Mouse (Mus musculus) CH12.LX (cell line): ENCODE measurements around the gene Dmac2. TPM values are rescaled to one million over a fixed set of nuclear protein-coding genes. Genes with fewer than 3 reads are reported as not detected.

Experiments used
- DNase-seq: peaks from one replicate; pipeline ENCODE4 v3.0.0-alpha.2; 2013; ENCODE audit errors: extremely low read depth
- H3K27ac ChIP-seq: 2 replicates; pipeline ENCODE4 v1.5.1; 2012; ENCODE audit warnings: low read depth, mild to moderate bottlenecking, control low read depth, moderate library complexity; ENCODE audit not compliant: insufficient read depth
- H3K27me3 ChIP-seq: replicated peaks from 2 replicates; pipeline ENCODE3; 2012; ENCODE audit warnings: inconsistent platforms
- H3K36me3 ChIP-seq, 2 experiments: replicated peaks in 1 of 2; 2 replicates each; pipeline versions ENCODE3 to v1.6.1; 2012; ENCODE audit warnings: inconsistent platforms in 1 of 2, low read length in 1 of 2, mild to moderate bottlenecking in 1 of 2, mixed read lengths in 1 of 2, moderate library complexity in 1 of 2; ENCODE audit not compliant: control insufficient read depth in 1 of 2, insufficient read depth in 1 of 2
- H3K4me1 ChIP-seq, 2 experiments: 2 replicates each; pipeline ENCODE4 v1.6.1; 2012; ENCODE audit warnings: inconsistent platforms in 1 of 2, moderate library complexity in 1 of 2; ENCODE audit not compliant: insufficient read depth in 2 of 2, control insufficient read depth in 1 of 2
- H3K4me2 ChIP-seq: 2 replicates; pipeline ENCODE4 v1.6.1; 2012; ENCODE audit warnings: low read depth, mild to moderate bottlenecking, control low read depth; ENCODE audit not compliant: poor library complexity, insufficient read depth, severe bottlenecking
- H3K4me3 ChIP-seq, 3 experiments: fragments of 150-350 bp in 1 of 3; sonication (generic) in 1 of 3; replicated peaks in 1 of 3; 2 replicates each; pipeline versions ENCODE3 to v1.5.1; 2011 to 2012; ENCODE audit warnings: low read depth in 2 of 3, low read length in 2 of 3, mild to moderate bottlenecking in 2 of 3, moderate library complexity in 2 of 3, control low read depth in 1 of 3, improper control_type of control experiment in 1 of 3, inconsistent platforms in 1 of 3, mixed read lengths in 1 of 3; ENCODE audit not compliant: poor library complexity in 1 of 3
- H3K79me2 ChIP-seq: replicated peaks from 2 replicates; pipeline ENCODE4 v1.6.1; 2012; ENCODE audit warnings: mild to moderate bottlenecking, moderate library complexity; ENCODE audit not compliant: control insufficient read depth, poor library complexity, insufficient read depth, severe bottlenecking; ENCODE audit errors: extremely low read depth
- H3K9ac ChIP-seq: 2 replicates; pipeline ENCODE4 v1.6.1; 2012; ENCODE audit warnings: low read depth, mild to moderate bottlenecking, control low read depth, moderate library complexity; ENCODE audit not compliant: insufficient read depth
- H3K9me3 ChIP-seq: replicated peaks from 2 replicates; pipeline ENCODE3; 2012; ENCODE audit warnings: low read length, inconsistent platforms, mixed read lengths
- BHLHE40 ChIP-seq: IDR thresholded peaks from 2 replicates; pipeline ENCODE4 v1.6.1; 2011; ENCODE audit warnings: mild to moderate bottlenecking, low read depth, low read length, improper control_type of control experiment
- CHD1 ChIP-seq: IDR thresholded peaks from 2 replicates; pipeline ENCODE4 v1.6.1; 2012; ENCODE audit warnings: low read depth, low read length, improper control_type of control experiment, inconsistent platforms
- CHD2 ChIP-seq: IDR thresholded peaks from 2 replicates; pipeline ENCODE4 v1.6.1; 2011; ENCODE audit warnings: low read length, improper control_type of control experiment
- E2F4 ChIP-seq: IDR thresholded peaks from 2 replicates; pipeline ENCODE4 v1.6.1; 2011; ENCODE audit warnings: low read depth, low read length, improper control_type of control experiment; ENCODE audit not compliant: insufficient replicate concordance
- ETS1 ChIP-seq: conservative IDR thresholded peaks from 2 replicates; pipeline ENCODE4 v1.6.1; 2012; ENCODE audit warnings: low read depth, mild to moderate bottlenecking, inconsistent platforms, low read length, improper control_type of control experiment, moderate library complexity
- HCFC1 ChIP-seq: IDR thresholded peaks from 2 replicates; pipeline ENCODE4 v1.6.1; 2012; ENCODE audit warnings: low read depth, mild to moderate bottlenecking, inconsistent platforms, low read length, improper control_type of control experiment
- JUND ChIP-seq: conservative IDR thresholded peaks from 2 replicates; pipeline ENCODE4 v1.6.1; 2011; ENCODE audit warnings: low read depth, low read length, improper control_type of control experiment
- KAT2A ChIP-seq: IDR thresholded peaks from 2 replicates; pipeline ENCODE4 v1.6.1; 2012; ENCODE audit warnings: low read length, improper control_type of control experiment, inconsistent platforms; ENCODE audit not compliant: insufficient replicate concordance
- MAX ChIP-seq: IDR thresholded peaks from 2 replicates; pipeline ENCODE4 v1.6.1; 2011; ENCODE audit warnings: low read length, improper control_type of control experiment
- MEF2A ChIP-seq: IDR thresholded peaks from 2 replicates; pipeline ENCODE4 v1.6.1; 2014; ENCODE audit warnings: low read depth, mild to moderate bottlenecking, inconsistent platforms, low read length, improper control_type of control experiment, borderline replicate concordance
- MXI1 ChIP-seq: IDR thresholded peaks from 2 replicates; pipeline ENCODE4 v1.6.1; 2011; ENCODE audit warnings: mild to moderate bottlenecking, low read depth, low read length, improper control_type of control experiment
- MYC ChIP-seq: IDR thresholded peaks from 2 replicates; pipeline ENCODE4 v1.6.1; 2011; ENCODE audit warnings: low read depth, mild to moderate bottlenecking, improper control_type of control experiment, low read length
- PAX5 ChIP-seq: IDR thresholded peaks from 2 replicates; pipeline ENCODE4 v1.6.1; 2012; ENCODE audit warnings: low read length, inconsistent platforms, mixed read lengths
- POLR2A ChIP-seq: IDR thresholded peaks from 2 replicates; pipeline ENCODE4 v1.6.1; 2011; ENCODE audit warnings: low read depth, mild to moderate bottlenecking, improper control_type of control experiment, low read length
- RAD21 ChIP-seq: IDR thresholded peaks from 2 replicates; pipeline ENCODE4 v1.6.1; 2011; ENCODE audit warnings: low read depth, mild to moderate bottlenecking, low read length, improper control_type of control experiment, moderate library complexity
- RCOR1 ChIP-seq: conservative IDR thresholded peaks from 2 replicates; pipeline ENCODE4 v1.6.1; 2012; ENCODE audit warnings: low read depth, mild to moderate bottlenecking, inconsistent platforms, low read length, improper control_type of control experiment
- SIN3A ChIP-seq: IDR thresholded peaks from 2 replicates; pipeline ENCODE4 v1.6.1; 2012; ENCODE audit warnings: low read length, improper control_type of control experiment, inconsistent platforms
- TBP ChIP-seq: conservative IDR thresholded peaks from 2 replicates; pipeline ENCODE4 v1.6.1; 2011; ENCODE audit warnings: low read depth, low read length, improper control_type of control experiment
- TCF12 ChIP-seq: IDR thresholded peaks from 2 replicates; pipeline ENCODE4 v1.6.1; 2014; ENCODE audit warnings: low read depth, mild to moderate bottlenecking, inconsistent platforms, low read length, improper control_type of control experiment
- USF1 ChIP-seq: IDR thresholded peaks from 2 replicates; pipeline ENCODE4 v1.6.1; 2014; ENCODE audit warnings: low read depth, mild to moderate bottlenecking, inconsistent platforms, low read length, improper control_type of control experiment
- ZKSCAN1 ChIP-seq: IDR thresholded peaks from 2 replicates; pipeline ENCODE4 v1.6.1; 2012; ENCODE audit warnings: low read depth, inconsistent platforms, low read length, improper control_type of control experiment, borderline replicate concordance
- ZMIZ1 ChIP-seq: IDR thresholded peaks from 2 replicates; pipeline ENCODE4 v1.6.1; 2012; ENCODE audit warnings: low read depth, mild to moderate bottlenecking, inconsistent platforms, low read length, improper control_type of control experiment
- ZNF384 ChIP-seq: IDR thresholded peaks from 2 replicates; pipeline ENCODE4 v1.6.1; 2012; ENCODE audit warnings: low read depth, low read length, improper control_type of control experiment, inconsistent platforms
- dilution Hi-C: fragments of 300-500 bp; cut with MboI; formaldehyde crosslinking; loops from 2 replicates; pipeline ENCODE4 v1.14.3; 2020; ENCODE audit warnings: low sequenced_read_pairs; ENCODE audit not compliant: extremely low pct_unique_long_range_greater_than_20kb, extremely low pct_ligation_motif_present
- in situ Hi-C: fragments of 300-500 bp; cut with MboI; formaldehyde crosslinking; loops from 3 replicates; pipeline ENCODE4 v1.14.3; 2019; ENCODE audit warnings: low sequenced_read_pairs, low pct_ligation_motif_present, low pct_unique_long_range_greater_than_20kb, mixed read lengths
- polyA plus RNA-seq: library from polyadenylated mRNA; unstranded; fragments of >175 nt; gene quantifications from 2 replicates; pipeline ENCODE4 v1.2.1, GENCODE M21; 2012; ENCODE audit warnings: low read depth; ENCODE audit not compliant: insufficient read length
- total RNA-seq, 2 experiments: library from RNA; depleted of rRNA; stranded (reverse); fragments of 300-350 nt in 1 of 2; fragments of >200 nt in 1 of 2; gene quantifications; 2 replicates each; pipeline ENCODE4 v1.2.3; 2012 to 2014

The Dmac2 gene
- total and polyA plus RNA-seq, 3 experiments = 18.7 to 35.0 (median 19.8) TPM

DNA sequence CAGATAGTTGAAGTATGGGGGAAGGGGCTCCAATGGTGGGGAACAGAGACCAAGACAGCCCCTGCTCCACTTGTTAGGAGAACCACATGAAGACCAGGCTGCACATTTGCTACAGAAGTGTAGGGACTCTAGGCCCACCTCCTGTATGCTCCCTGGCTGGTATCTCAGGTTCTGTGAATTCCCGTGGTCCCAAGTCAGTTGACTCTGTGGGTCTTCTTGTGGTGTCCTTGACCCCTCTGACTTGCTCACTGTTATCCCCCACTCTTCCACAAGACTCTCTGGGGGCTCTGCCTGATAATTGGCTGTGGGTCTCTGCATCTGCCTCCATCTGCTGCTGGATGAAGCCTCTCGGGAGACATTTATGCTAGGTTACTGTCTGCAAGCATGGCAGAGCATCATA is 28.0 kb upstream of the Dmac2 start:
- no peak for DNase-seq
- H3K36me3 ChIP-seq = no peaks in the 10 kb centered on the region
- H3K9ac ChIP-seq = no peak overlapping the region
- peaks cover 16% of the 10 kb centered on the region for H3K27me3 ChIP-seq
- H3K4me3 ChIP-seq = no peak overlapping the region
- no peak overlapping the region for H3K4me2 ChIP-seq
- H3K9me3 ChIP-seq = no peaks in the 10 kb centered on the region
- no peaks in the 10 kb centered on the region for H3K79me2 ChIP-seq
- in situ Hi-C loops (no loop called here), dilution Hi-C loops (no loop called here)
- no peaks in the 10 kb centered on the region for H3K4me1 ChIP-seq
- no peak overlapping the region for H3K27ac ChIP-seq
- no peak for TF ChIP-seq ZKSCAN1
- TF ChIP-seq E2F4 = no peak
- TF ChIP-seq ZNF384 = no peak
- TF ChIP-seq TBP = no peak
- TF ChIP-seq MYC = no peak
- TF ChIP-seq MXI1 = no peak
- no peak for TF ChIP-seq USF1
- no peak for TF ChIP-seq MAX
- no peak for TF ChIP-seq ETS1
- TF ChIP-seq CHD2 = no peak
- no peak for TF ChIP-seq TCF12
- TF ChIP-seq PAX5 = no peak
- TF ChIP-seq BHLHE40 = no peak
- no peak for TF ChIP-seq RAD21
- no peak for TF ChIP-seq JUND
- TF ChIP-seq POLR2A = no peak

DNA sequence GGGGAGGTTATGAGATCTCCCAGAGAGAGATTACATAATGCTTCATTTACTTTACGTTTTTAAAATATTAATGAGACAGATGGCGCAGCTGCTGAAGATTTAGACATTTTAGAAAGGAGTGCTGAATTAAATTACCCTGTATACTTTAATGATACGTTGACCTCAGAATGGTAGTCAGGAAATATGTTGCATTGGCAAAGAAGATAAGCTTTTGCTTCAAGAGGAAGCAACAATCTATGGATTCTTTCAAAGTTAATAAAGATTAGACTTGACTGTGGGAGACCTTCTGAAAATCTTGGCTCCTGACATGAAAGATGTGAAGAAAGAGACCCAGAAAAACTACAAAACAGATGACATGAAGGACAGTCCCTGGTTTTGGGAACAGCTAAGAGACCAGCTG is 25.4 kb upstream of the Dmac2 start:
- Histone ChIP-seq H3K27ac (no peak overlapping the region), H3K9ac (no peak overlapping the region), H3K4me3 (no peak overlapping the region), H3K79me2 (no peaks in the 10 kb centered on the region), H3K4me1 (no peaks in the 10 kb centered on the region), H3K27me3 (peaks cover 22% of the 10 kb centered on the region), H3K4me2 (no peak overlapping the region), H3K36me3 (no peaks in the 10 kb centered on the region), H3K9me3 (no peaks in the 10 kb centered on the region)
- no peak for TF ChIP-seq CHD2
- TF ChIP-seq JUND = no peak
- no peak for TF ChIP-seq TBP
- no peak for TF ChIP-seq PAX5
- no peak for TF ChIP-seq ZMIZ1
- no peak for TF ChIP-seq MEF2A
- no peak for TF ChIP-seq ZKSCAN1
- TF ChIP-seq KAT2A = no peak
- TF ChIP-seq RCOR1 = no peak
- TF ChIP-seq ETS1 = no peak
- no peak for TF ChIP-seq E2F4
- TF ChIP-seq SIN3A = no peak
- no peak for TF ChIP-seq CHD1
- no peak for TF ChIP-seq HCFC1
- dilution Hi-C loops (no loop called here), in situ Hi-C loops (no loop called here)
- DNase-seq = no peak
